Mouse (Mus musculus) cerebral cortex, adult 2 months (tissue): Measurements from ENCODE around the gene Gm10722.

Experiments used
- WGBS: fragments of 180-500 bp; shearing (Covaris S2); methylation state at CpG from one replicate; pipeline ENCODE4 v1.1.7; 2018; 5-methylcytosine and 5-hydroxymethylcytosine counted together

The Gm10722 gene

DNA sequence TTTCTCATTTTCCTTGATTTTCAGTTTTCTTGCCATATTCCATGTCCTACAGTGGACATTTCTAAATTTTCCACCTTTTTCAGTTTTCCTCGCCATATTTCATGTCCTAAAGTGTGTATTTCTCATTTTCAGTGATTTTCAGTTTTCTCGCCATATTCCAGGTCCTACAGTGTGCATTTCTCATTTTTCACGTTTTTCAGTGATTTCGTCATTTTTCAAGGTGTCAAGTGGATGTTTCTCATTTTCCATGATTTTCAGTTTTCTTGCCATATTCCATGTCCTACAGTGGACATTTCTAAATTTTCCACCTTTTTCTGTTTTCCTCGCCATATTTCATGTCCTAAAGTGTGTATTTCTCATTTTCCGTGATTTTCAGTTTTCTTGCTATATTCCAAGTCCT, 24.9 kb downstream of the Gm10722 start:
- WGBS, result 75% methylated on average over 5 of the region's 6 CpGs

DNA sequence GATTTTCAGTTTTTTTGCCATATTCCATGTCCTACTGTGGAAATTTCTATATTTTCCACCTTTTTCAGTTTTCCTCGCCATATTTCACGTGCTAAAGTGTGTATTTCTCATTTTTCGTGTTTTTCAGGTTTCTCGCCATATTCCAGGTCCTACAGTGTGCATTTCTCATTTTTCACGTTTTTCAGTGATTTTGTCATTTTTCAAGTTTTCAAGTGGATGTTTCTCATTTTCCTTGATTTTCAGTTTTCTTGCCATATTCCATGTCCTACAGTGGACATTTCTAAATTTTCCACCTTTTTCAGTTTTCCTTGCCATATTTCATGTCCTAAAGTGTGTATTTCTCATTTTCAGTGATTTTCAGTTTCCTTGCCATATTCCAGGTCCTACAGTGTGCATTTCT, 25.4 kb downstream of the Gm10722 start:
- WGBS, result 75% methylated on average over 5 of the region's 5 CpGs

DNA sequence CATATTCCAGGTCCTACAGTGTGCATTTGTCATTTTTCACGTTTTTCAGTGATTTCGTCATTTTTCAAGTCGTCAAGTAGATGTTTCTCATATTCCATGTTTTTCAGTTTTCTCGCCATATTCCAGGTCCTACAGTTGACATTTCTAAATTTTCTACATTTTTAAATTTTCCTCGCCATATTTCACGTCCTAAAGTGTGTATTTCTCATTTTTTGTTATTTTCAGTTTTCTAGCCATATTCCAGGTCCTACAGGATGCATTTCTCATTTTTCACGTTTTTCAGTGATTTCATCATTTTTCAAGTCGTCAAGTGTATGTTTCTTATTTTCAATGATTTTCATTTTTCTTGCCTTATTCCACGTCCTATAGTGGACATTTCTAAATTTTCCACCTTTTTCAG, 26.0 kb downstream of the Gm10722 start:
- WGBS, result 69% methylated on average over 9 of the region's 9 CpGs

DNA sequence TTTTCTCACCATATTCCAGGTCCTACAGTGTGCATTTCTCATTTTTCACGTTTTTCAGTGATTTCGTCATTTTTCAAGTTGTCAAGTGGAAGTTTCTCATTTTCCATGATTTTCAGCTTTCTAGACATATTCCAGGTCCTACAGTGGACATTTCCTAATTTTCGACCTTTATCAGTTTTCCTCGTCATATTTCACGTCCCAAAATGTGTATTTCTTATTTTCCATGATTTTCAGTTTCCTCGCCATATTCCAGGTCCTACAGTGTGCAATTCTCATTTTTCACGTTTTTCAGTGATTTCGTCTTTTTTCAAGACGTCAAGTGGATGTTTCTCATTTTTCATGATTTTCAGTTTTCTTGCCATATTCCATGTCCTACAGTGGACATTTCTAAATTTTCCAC, 26.5 kb downstream of the Gm10722 start:
- WGBS, result 74% methylated on average over 9 of the region's 9 CpGs

DNA sequence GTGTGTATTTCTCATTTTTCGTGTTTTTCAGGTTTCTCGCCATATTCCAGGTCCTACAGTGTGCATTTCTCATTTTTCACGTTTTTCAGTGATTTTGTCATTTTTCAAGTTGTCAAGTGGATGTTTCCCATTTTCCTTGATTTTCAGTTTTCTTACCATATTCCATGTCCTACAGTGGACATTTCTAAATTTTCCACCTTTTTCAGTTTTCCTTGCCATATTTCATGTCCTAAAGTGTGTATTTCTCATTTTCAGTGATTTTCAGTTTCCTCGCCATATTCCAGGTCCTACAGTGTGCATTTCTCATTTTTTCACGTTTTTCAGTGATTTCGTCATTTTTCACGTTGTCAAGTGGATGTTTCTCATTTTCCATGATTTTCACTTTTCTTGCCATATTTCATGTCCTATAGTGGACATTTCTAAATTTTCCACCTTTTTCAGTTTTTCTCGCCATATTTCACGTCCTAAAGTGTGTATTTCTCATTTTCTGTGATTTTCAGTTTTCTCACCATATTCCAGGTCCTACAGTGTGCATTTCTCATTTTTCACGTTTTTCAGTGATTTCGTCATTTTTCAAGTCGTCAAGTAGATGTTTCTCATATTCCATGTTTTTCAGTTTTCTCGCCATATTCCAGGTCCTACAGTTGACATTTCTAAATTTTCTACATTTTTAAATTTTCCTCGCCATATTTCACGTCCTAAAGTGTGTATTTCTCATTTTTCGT, 28.7 kb downstream of the Gm10722 start:
- 62% methylated on average over 13 of the region's 16 CpGs for WGBS

DNA sequence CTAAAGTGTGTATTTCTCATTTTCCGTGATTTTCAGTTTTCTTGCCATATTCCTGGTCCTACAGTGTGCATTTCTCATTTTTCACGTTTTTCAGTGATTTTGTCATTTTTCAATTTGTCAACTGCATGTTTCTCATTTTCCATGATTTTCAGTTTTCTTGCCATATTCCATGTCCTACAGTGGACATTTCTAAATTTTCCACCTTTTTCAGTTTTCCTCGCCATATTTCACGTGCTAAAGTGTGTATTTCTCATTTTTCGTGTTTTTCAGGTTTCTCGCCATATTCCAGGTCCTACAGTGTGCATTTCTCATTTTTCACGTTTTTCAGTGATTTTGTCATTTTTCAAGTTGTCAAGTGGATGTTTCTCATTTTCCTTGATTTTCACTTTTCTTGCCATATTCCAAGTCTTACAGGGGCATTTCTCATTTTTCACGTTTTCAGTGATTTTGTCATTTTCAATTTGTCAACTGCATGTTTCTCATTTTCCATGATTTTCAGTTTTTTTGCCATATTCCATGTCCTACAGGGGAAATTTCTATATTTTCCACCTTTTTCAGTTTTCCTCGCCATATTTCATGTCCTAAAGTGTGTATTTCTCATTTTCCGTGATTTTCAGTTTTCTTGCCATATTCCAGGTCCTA, 30.1 kb downstream of the Gm10722 start:
- WGBS, result 67% methylated on average over 2 of the region's 10 CpGs

DNA sequence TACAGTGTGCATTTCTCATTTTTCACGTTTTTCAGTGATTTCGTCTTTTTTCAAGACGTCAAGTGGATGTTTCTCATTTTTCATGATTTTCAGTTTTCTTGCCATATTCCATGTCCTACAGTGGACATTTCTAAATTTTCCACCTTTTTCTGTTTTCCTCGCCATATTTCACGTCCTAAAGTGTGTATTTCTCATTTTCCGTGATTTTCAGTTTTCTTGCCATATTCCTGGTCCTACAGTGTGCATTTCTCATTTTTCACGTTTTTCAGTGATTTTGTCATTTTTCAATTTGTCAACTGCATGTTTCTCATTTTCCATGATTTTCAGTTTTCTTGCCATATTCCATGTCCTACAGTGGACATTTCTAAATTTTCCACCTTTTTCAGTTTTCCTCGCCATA, 33.6 kb downstream of the Gm10722 start, which contains the start of gene Gm17535:
Gm17535 (plus strand) TSS at position 301 of the 400 bp plus-strand sequence.
- 40% methylated on average over 1 of the region's 8 CpGs for WGBS

DNA sequence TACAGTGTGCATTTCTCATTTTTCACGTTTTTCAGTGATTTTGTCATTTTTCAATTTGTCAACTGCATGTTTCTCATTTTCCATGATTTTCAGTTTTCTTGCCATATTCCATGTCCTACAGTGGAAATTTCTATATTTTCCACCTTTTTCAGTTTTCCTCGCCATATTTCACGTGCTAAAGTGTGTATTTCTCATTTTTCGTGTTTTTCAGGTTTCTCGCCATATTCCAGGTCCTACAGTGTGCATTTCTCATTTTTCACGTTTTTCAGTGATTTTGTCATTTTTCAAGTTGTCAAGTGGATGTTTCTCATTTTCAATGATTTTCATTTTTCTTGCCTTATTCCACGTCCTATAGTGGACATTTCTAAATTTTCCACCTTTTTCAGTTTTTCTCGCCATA, 35.9 kb downstream of the Gm10722 start, which contains the start of gene Gm10715:
Gm10715 (plus strand) TSS at position 301 of the 400 bp plus-strand sequence.
- WGBS, result 81% methylated on average over 8 of the region's 8 CpGs

DNA sequence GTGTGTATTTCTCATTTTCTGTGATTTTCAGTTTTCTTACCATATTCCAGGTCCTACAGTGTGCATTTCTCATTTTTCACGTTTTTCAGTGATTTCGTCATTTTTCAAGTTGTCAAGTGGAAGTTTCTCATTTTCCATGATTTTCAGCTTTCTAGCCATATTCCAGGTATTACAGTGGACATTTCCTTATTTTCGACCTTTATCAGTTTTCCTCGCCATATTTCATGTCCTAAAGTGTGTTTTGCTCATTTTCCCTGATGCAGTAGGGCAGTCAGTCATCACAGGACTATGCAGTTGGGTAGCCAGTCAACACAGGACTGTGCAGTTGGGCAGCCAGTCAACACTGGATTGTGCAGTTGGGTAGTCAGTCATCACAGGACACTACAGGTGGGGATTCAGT, 37.4 kb downstream of the Gm10722 start:
- WGBS, result 66% methylated on average over 4 of the region's 4 CpGs
